Mouse (Mus musculus) mesoderm, embryonic 11.5 days (tissue): ENCODE measurements around the gene Bok.

Experiments used
- DNase-seq: peaks from one replicate; pipeline ENCODE4 v3.0.0-alpha.2; 2012; ENCODE audit warnings: low read depth, low spot score

Bok gene

GRCm38 (mm10) chr1:93689901-93690496, 4.5 kb downstream of the Bok start:
- DNase-seq: no peak

DNA sequence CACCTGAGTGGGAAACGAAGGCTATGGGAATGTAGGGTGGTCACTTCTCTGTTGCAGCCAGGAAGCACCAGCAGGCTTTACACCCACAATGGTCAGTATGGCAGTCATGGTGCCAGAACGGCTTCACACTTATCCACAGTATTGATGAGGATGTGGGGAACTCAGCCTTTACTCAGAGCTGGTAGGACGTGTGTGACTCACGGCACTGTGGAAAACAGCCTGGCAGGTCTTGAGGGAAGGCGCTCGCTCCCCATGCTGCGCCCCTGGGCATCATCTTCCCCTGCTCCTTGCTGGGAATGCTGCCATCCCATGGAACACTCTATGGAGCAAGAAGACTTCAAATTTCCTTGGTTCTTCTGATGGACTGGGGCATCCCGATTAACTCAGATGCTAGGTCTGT, 5.6 kb downstream of the Bok start:
- DNase-seq: no peak

- no peak for DNase-seq
These were observed 6.4 kb downstream of the Bok start for GRCm38 (mm10) chr1:93691786-93692357.

DNA sequence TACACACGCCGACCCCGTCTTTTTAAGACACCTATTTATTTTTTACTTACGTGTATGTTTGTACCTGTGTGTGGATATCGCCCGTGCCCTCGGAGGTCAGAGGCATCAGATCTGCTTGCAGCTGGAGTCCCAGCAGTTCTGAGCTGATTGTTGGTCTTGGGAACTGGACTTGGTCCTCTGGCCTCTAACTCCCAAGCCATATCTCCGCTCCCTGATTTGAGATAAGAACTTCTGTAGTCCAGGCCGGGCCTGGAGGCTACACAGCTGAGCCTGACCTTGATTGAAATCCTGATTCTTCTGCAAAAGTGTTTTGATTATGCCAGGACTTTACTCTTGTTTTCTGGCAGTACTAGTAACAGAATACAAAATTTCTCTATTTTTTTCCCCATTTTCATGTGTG, 7.3 kb downstream of the Bok start:
- DNase-seq: no peak

DNA sequence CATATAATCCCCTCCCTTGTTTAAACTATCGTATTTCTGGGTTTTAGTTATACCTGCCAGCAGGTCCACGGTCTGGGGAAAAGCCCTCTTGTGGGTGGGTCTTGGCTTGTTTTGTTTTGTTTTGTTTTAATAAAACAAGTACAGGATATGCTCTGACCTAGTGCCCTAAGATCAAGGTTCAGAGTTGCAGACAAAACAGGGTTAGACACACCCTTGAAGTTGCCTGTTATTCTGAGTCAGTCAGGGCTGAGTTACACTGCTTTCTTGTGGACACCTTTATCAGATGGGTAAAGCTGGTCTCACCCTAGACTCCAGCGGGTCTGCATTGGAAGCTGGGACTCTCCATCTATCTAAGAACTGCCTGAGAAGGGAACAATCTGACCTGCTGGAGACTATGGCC, 8.0 kb downstream of the Bok start:
- DNase-seq: no peak

GRCm38 (mm10) chr1:93693943-93694342, 8.5 kb downstream of the Bok start:
- DNase-seq: no peak

DNA sequence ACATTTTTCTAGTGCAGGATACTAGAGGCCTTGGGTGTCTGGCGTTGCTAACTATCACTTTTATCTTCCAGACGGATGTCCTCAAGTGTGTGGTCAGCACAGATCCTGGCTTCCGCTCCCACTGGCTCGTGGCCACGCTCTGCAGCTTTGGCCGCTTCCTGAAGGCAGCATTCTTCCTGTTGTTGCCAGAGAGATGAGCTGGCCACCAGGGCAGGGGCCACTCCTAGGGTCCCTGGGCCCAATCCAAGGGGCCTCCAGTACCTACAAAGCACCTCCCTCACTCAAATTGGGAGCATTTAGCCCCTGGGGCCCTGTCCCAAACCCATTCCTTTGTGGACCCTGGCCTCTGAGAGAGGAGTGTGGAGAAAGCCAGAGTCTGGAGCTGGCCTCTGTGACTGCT, 9.5 kb downstream of the Bok start:
- DNase-seq: no peak

DNA sequence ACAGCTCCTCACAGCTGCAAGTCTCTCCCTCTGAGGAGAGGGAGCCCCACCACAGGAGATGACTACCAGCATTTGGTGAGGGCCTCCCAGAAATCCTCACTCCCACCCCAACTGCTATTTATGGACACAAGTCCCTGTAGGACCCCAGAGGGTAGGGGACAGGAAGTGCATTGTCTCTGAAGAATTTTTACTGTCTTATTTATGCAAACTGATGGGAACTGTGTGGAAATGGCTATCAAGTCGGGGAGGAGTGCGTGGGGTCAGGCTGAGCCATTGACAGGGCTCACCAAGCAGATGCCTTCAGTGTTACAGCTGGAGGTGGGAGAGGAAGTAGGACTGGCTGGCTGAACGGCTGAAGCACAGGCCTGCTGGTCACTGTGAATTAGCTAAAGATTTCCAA, 11.9 kb downstream of the Bok start:
- no peak for DNase-seq

- no peak for DNase-seq
These were observed 13.7 kb downstream of the Bok start for GRCm38 (mm10) chr1:93699159-93699558.

- DNase-seq: no peak
These were observed 16.6 kb downstream of the Bok start for GRCm38 (mm10) chr1:93702106-93702505.

GRCm38 (mm10) chr1:93703472-93704048, 18.1 kb downstream of the Bok start:
- no peak for DNase-seq

GRCm38 (mm10) chr1:93704341-93704740, 18.9 kb downstream of the Bok start:
- DNase-seq: no peak

- DNase-seq: no peak
These were observed 19.9 kb downstream of the Bok start for GRCm38 (mm10) chr1:93705389-93705788.

- no peak for DNase-seq
These were observed 30.7 kb downstream of the Bok start for GRCm38 (mm10) chr1:93716166-93716565.

DNA sequence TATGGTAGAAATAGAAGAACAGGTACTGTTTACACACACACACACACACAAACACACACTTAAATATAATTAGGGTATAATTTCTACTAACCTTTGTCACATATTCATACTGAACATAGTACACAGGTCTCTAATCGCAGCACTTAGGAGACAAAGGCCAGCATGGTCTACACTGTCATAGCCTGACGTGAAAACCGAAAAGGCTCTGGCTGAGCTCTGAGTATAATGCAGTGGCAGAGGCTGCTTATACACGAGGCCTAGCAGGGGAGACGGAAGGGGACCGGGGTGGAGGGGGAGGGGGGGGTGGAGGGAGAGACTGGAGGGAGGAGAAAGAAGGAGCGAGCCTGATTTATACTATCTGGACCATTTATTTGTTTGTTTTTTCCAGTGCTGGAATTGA, 36.1 kb downstream of the Bok start:
- DNase-seq: no peak

- DNase-seq: no peak
These were observed 39.2 kb downstream of the Bok start for GRCm38 (mm10) chr1:93724623-93725022.

- no peak for DNase-seq
These were observed 40.2 kb downstream of the Bok start for GRCm38 (mm10) chr1:93725665-93726064.

GRCm38 (mm10) chr1:93726116-93726515, 40.7 kb downstream of the Bok start:
- no peak for DNase-seq

- peak; percentile 41 for DNase-seq
These were observed 41.5 kb downstream of the Bok start for GRCm38 (mm10) chr1:93726974-93727373.

GRCm38 (mm10) chr1:93731103-93731502, 45.6 kb downstream of the Bok start:
- DNase-seq: no peak

DNA sequence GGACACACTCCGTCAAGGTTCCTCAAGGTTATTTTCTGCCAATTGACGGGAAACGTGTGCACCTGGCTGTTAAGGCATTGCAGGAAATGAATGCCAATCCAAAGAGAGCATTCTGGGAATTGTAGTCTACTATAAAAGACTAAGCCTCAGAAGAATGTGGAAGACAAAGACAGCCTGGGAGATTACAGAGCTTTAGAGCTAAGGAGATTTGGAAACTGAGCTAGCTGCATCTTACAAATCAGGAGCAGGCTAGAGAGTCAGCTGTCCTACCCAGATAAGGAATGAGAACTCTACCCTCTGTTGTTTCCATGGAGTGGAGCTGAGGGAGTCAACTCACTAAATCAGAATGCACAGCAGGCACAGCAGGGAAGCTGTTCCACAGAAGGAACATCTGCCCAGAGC, 46.4 kb downstream of the Bok start:
- peak; percentile 6 for DNase-seq

DNA sequence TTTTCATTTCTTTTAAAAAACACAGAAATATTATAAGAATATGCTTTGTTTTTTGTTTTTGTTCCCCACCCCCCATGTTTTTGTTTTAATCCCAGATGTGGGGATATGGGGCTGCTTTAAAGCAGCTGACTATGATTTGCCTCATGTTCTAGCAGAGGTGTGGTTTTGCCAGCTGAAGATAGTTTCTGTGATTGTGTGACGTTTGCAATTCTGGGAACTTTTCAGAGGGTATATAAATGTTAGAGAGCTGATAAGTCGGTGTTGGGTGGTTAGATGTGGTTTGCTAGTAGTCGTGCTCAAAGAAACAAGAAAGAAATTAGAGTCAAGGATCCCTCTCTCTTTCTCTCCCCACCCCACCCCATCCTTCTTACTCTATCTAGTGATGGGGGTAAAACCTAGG, 50.4 kb downstream of the Bok start:
- DNase-seq: no peak

DNA sequence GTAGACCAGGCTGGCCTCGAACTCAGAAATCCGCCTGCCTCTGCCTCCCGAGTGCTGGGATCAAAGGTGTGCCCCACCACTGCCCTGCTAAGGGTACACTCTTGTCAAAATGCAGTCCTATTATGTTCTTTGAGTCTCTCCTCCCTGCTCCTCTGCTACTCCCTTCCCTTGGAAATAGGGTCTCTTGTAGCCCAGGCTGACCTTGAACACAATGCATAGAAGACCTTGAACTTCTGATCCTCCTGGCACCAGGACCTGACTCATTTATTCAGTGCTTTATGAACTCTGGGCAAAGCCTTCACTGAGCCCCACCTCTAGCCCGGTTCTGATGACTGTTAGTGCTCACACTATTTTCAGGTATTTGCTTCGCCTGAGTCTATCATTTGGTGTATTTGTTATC, 52.3 kb downstream of the Bok start:
- no peak for DNase-seq

- DNase-seq: no peak
These were observed 55.2 kb downstream of the Bok start for GRCm38 (mm10) chr1:93740671-93741070.
